Mouse (Mus musculus): Measurements from ENCODE around the gene Gm20521. TPM values are rescaled to one million over a fixed set of nuclear protein-coding genes. Genes with fewer than 3 reads are reported as not detected.

The Gm20521 gene
- 0.07 and 0.12 TPM in 2 replicates for polyA plus RNA-seq (2012; rRNA removed)

DNA sequence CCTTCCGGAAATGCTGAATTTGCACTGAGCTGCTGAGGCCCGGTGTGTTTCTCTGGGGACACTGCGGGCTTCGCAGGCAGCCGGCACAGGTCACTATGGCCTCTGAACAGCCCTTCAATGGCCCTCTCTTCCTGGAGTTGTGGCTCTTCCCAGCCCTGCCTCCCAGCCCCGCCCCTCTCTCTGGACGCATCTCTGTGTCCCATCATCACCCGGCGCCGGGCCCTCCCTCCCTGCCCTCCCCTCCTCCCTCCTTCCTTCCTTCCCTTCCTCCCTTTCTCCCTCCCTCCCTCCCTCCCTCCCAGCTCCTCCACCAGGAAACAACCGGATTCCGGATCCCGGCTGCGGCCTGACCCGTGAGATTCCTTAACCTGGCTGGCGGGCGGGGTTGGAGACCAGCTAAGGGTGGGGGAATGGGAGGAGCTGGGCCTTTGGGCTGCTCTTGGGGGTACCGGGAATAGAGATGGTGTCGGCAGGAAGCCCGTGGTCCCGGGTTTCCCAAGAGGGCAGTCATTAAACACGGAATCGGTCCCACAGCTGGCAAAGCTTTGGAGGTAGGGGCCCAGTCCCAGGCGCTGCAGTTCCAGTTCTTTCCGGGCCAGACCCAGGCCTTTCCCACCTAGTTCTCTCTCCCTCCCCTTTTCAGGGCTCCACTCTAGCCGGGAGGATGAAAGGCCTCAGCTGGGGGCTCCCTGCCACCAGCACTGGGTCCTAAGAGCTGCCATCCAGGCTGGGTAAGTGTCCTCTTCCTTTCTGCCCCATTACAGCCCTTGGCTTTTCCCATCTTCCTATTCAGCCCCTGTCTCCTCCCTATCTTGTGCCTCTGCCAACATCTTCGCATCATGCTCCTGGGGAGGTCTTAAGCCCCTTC lies at the start of gene Gm20521, which contains the start of gene Bcl2l2:
Gm20521 (plus strand) TSS at position 288 of the 868 bp plus-strand sequence.
Bcl2l2 (plus strand) TSS at position 224 of the 868 bp plus-strand sequence.

DNA sequence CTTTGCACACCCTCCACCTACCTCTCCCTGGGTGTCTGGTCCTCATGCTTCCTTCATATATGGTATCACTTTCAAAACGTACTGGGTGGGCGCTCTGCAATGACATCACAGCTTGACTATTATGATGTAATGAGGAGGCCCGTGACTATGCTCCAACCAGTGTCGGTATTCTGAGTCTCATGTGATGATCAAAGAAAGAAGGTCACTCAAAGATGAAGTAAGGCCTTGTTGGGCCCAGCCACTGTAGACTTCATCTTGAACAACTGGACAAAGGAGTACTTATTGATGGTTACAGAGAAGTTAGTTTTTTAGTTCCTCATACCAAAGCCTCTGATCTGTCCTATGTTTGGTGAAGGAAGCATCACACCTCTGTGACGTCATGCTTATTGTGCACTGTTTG lies 12.4 kb upstream of the Gm20521 start, which contains the start of gene Homez:
Homez (minus strand) TSS at position 101 of the 400 bp plus-strand sequence.

DNA sequence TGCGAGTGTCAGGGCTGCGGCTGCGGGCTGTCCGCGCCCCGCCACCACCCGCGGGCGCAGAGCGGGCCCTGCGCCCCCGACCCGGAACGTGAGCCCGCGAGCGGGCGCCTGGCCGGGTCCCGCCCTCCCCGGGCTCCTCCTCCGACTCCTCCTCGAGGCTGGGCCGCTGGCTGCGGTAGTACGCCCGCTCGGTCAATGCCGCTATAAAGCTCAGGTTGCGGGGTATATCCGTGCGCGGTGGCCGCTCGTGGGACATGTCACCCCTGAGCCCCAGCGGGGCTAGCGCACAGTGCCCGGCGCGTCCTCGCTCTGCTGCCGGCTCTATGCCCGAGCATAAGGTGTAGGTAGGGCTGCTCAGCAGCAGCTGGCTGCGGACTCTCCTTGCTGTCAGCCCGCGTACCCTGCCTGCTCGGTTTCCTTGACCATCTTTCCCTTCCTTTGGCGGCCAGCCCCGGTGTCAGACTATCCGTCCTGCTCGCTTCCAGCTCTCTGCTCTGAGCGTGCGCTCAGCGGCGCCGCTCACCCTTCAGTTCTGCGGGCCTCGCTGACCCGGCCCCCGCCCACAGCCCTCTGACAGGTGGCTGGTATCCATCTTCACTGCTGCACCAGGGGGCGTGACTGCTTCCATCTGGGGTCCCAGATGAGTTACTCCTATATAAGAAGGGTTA lies 6.1 kb upstream of the Gm20521 start, which contains the start of gene Ppp1r3e:
Ppp1r3e (minus strand) TSS at position 503 of the 668 bp plus-strand sequence.

DNA sequence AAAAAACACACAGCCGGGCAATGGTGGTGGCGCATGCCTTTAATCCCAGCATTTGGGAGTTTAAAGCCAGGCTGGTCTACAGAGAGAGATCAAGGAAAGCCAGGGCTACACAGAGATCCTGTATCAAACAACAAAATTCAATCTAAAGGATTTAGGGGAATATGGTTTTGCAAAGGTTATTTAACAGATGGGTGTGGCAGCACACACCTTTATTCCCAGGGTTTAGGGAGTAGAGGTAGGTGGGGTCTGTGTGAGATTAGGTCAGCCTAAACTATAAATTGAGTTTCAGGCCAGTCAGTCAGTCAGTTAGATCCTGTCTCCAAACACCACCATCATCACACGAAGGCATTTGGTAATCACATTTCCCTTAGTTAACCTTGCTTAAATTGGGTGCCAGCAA lies 9.0 kb downstream of the Gm20521 start, which contains the start of gene Pabpn1:
Pabpn1 (plus strand) TSS at position 301 of the 400 bp plus-strand sequence.

DNA sequence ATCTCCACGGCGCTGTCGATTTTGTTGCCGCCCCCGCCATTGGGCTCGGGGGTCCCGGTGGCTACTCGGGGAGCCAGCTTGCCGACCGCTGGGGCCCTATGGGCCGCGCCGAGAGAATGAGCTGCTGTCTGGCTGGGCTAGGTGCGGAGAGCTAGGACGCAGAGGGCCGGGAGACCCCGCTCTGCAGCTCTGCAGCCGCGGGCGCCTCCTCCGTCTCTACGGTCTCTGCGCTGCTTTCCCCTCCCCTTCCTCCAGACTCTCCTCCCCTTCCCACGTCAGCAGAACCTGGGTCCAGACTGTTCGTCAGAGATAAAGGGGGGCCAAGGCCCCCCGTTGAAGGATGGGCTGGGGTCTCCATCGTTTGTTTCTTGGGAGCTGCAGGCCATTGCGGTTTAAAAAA lies 29.6 kb downstream of the Gm20521 start, which contains the start of gene Slc22a17:
Slc22a17 (minus strand) TSS at position 247 of the 400 bp plus-strand sequence.

DNA sequence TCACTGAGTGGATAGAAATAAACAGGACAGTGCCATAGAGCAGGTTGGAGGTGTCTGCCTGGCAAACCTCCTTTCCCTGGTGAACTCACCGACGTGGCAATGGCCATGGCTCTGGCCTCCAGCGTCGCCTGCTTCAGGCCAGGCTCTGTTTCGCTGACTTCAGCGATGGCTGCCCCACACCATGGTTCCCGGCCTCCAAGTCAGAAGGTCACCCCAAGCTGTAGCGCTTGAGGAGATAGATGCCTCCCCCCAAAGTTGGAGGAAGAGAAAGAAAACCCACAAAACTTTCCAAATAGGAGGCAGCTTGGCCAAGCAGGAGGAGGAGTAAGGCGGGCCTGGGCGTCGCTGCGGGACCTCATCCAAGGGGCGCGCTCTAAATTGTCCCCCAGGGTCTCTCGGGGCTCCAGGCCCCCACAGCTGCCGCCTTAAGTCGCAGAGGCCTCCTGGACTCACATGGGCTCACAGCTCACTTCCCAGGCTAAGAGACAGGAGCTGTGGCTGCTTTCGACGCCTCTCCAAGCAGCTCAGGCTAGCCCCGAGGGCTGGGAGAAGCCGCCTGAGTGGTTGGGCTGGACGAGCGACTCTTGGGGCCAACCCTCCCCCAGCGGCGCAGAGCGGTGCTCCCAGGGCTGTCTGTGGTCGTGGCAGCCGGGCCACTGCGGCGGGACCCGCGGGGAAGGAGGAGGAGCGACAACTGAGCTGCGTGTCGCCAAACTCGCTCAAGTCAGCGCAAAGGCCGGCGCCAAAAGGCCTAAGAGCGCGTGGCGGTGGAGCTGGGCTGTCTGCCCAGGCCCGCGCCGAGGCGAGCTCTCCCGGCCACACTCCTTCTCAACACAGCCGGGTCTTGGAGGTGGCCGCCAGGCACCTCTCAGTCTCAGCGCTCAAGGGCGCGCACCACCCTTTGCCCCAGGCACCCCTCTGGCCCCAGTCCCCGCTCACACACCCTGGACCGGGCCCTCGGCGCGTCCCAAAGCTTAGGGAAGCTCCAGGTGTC lies 42.4 kb downstream of the Gm20521 start, which contains the start of gene Efs:
Efs (minus strand) TSS at position 778 of the 994 bp plus-strand sequence.

DNA sequence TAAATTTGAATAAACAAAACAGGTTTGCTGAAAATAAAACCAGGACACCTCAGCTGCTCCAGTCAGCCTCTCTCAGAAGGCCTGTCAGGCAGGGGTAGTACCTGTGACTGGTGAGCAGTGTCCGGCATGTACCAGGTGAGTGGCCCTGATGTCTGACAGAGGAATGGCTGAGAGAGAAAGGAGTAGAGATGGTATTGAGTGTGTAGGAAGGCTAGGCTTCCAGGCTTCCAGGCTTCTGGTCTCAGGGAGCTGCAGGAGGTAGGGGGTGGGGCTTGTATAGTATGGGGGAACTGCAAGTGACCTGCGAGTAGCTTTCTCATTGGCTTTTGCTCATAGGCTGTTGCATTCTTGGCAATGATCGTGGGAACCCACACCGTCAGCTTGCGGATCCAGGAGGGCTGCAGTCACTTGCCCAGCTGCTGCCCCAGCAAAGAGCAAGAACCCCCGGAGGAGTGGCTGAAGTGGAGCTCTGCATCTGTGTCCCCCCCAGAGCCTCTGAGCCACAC lies 49.5 kb downstream of the Gm20521 start, which contains the start of gene Il25:
Il25 (plus strand) TSS at position 51 of the 506 bp plus-strand sequence.

DNA sequence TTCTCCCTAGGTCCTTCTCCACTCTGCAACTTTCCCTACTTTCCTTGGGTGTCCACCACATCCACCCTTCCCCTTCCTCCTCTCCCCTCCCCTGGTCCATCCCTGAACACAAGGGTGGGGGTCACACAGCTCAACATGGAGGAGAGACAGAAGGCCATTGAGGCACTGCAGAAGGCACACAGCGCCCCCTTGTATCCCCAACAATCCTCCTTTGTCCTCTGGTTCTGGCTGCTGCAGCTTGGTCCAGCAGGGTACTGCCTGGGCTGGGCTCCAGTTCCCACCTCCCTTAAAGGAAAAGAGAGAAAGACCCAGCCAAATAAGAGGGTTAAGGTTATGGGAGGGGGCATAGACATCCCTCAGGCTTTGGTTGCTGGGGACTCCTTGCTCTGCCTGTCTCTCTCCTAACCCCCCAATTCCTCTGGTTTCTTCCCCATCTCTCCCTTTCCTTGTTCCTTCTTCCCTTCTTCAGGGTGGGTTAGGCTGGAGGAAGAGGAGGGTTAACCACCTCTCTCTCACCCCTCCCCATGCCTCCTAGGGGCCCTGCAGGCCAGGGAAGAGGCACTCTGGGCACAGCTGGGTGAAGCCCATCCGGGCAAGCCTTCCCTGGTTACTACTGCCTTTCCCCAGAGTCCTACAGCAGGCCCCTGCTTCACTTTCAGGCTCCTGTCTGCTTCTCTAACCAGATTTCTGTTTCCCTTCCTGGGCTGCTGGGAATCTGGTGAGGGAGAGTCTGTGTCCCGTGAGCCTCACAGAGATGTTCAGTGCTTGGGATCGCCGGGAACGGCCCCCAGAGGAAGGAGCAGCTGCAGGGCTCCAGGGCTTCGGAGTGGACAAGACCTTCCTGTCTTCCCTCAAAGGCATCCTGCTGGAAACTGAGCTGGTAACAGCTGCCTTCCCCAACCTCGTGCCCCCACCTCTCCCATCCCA lies 52.9 kb downstream of the Gm20521 start, which contains the start of gene Cmtm5:
Cmtm5 (plus strand) TSS at position 358 of the 927 bp plus-strand sequence.

Other genes starting within 250 kb of the Gm20521 start
- not detected in 2 replicates for gene Gm17606, start 242.5 kb upstream of the Gm20521 start, polyA plus RNA-seq (2012; rRNA removed)
- 0.96 and 1.1 TPM in 2 replicates for gene Cdh24, start 242.1 kb upstream of the Gm20521 start, polyA plus RNA-seq (2012; rRNA removed)
- gene 1700123O20Rik, start 197.2 kb upstream of the Gm20521 start, polyA plus RNA-seq (2012; rRNA removed) = 41.4 and 42.6 TPM in 2 replicates
- 46.0 and 56.8 TPM in 2 replicates for gene Acin1, start 196.5 kb upstream of the Gm20521 start, polyA plus RNA-seq (2012; rRNA removed)
- gene Gm29776, start 184.6 kb upstream of the Gm20521 start, polyA plus RNA-seq (2012; rRNA removed) = 0.05 and 0.06 TPM in 2 replicates
- gene Cebpe, start 171.3 kb upstream of the Gm20521 start, polyA plus RNA-seq (2012; rRNA removed) = 25.7 and 34.3 TPM in 2 replicates
- 4.7 and 5.1 TPM in 2 replicates for gene Slc7a8, start 101.5 kb upstream of the Gm20521 start, polyA plus RNA-seq (2012; rRNA removed)
- gene Rnf212b, start 69.3 kb upstream of the Gm20521 start, polyA plus RNA-seq (2012; rRNA removed) = not detected in 2 replicates
- 1.5 and 2.1 TPM in 2 replicates for gene Homez, start 12.5 kb upstream of the Gm20521 start, polyA plus RNA-seq (2012; rRNA removed)
- gene Ppp1r3e, start 5.9 kb upstream of the Gm20521 start, polyA plus RNA-seq (2012; rRNA removed) = 1.9 and 2.0 TPM in 2 replicates
- 8.9 and 9.0 TPM in 2 replicates for gene Bcl2l2, start 64 bp upstream of the Gm20521 start, polyA plus RNA-seq (2012; rRNA removed)
- gene Pabpn1, start 9.1 kb downstream of the Gm20521 start, polyA plus RNA-seq (2012; rRNA removed) = 101 and 125 TPM in 2 replicates
- gene Slc22a17, start 29.7 kb downstream of the Gm20521 start, polyA plus RNA-seq (2012; rRNA removed) = 4.2 and 5.5 TPM in 2 replicates
- gene Efs, start 42.7 kb downstream of the Gm20521 start, polyA plus RNA-seq (2012; rRNA removed) = 0.38 and 0.47 TPM in 2 replicates
- not detected in 2 replicates for gene Il25, start 49.3 kb downstream of the Gm20521 start, polyA plus RNA-seq (2012; rRNA removed)
- 0.04 TPM in 1 of 2 replicates, not detected in the other for gene Cmtm5, start 52.8 kb downstream of the Gm20521 start, polyA plus RNA-seq (2012; rRNA removed)
- gene Myh6, start 83.5 kb downstream of the Gm20521 start, polyA plus RNA-seq (2012; rRNA removed) = 0.05 and 0.14 TPM in 2 replicates
- gene Gm17428, start 93.5 kb downstream of the Gm20521 start, polyA plus RNA-seq (2012; rRNA removed) = not detected in 2 replicates
- 0.06 and 0.11 TPM in 2 replicates for gene Myh7, start 111.2 kb downstream of the Gm20521 start, polyA plus RNA-seq (2012; rRNA removed)
- 20.9 and 22.6 TPM in 2 replicates for gene Ngdn, start 132.0 kb downstream of the Gm20521 start, polyA plus RNA-seq (2012; rRNA removed)
- gene Zfhx2, start 208.9 kb downstream of the Gm20521 start, polyA plus RNA-seq (2012; rRNA removed) = 0.26 and 0.29 TPM in 2 replicates
- 3.3 and 3.6 TPM in 2 replicates for gene Thtpa, start 211.3 kb downstream of the Gm20521 start, polyA plus RNA-seq (2012; rRNA removed)
- gene Ap1g2, start 223.2 kb downstream of the Gm20521 start, polyA plus RNA-seq (2012; rRNA removed) = 8.7 and 9.3 TPM in 2 replicates
- 0.02 and 0.03 TPM in 2 replicates for gene Jph4, start 233.5 kb downstream of the Gm20521 start, polyA plus RNA-seq (2012; rRNA removed)